Mouse (Mus musculus) spleen, embryonic (tissue): Measurements from ENCODE around the gene Tmem258.

Experiments
- CTCF ChIA-PET: fragments of 350-600 bp; sonication (Branson Sonifier 250); formaldehyde crosslinking; loops from one replicate; lab custom pipeline; 2022; lab: Charles Lee

Gene Tmem258

DNA sequence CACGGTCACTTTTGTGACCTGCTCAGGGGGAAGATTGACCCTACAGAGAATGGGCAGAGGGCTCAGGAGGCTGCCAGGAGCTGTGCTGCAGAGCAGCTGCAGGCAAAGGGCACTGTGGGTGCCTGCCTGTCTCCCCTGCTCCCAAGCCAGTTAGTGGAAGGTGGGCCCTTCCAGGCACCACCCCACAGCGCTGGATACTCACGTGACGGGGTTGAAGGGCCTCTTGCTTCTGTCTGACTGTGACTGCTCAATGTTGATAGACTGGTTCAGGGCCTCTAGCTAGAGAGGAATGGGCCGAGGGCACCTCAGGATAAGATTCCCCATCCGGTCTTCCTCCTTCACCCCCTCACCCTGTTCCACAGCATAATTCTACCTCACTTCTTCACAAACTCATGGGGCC, 15.8 kb downstream of the Tmem258 start:
- CTCF ChIA-PET, result no interaction called here

DNA sequence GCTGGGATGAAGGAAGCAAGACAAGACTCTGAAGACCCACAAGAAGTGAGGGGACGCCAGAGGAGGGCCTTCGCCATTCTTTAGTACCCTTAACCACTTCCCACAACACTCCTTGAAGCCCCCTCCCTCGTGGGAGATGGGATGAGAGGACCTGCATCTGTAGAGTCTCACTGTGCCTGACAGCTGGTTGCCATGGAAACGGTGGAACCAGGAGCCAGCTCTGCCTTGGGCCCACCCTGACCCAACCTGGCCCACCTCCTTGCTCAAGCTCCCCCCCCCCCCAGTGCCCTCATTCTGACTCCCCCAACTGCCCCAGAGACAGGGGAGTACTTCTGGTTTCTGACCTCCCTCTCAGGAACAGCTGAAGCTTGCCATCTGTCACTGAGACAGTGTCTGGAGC, 17.8 kb downstream of the Tmem258 start:
- CTCF ChIA-PET, result no interaction called here

DNA sequence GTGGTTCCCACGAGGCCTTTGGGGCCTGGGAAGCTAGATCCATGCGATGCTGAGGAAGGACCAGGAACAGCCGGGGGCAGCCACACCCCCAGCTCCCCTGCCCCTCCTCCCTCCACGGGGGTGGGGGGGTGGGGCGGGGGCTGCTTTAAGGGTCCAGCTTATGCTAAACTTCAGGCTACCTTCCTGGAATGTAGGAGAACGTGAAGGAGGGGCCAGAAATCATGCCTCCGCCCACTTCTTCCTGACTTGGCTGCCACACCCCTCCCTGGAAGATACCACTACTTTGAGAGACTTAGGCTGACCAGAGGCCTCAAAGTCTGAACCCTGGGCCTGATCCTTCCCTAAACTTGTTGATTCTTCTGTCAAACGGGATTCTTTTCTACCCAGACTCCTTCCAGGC, 18.8 kb downstream of the Tmem258 start:
- CTCF ChIA-PET, result no interaction called here

- CTCF ChIA-PET, result no interaction called here
These were observed 19.7 kb downstream of the Tmem258 start for GRCm38 (mm10) chr19:10223561-10223960.

GRCm38 (mm10) chr19:10224637-10225453, 21.0 kb downstream of the Tmem258 start:
- CTCF ChIA-PET, result no interaction called here

GRCm38 (mm10) chr19:10225767-10226166, 22.0 kb downstream of the Tmem258 start:
- CTCF ChIA-PET, result no interaction called here

GRCm38 (mm10) chr19:10231016-10231415, 27.2 kb downstream of the Tmem258 start:
- CTCF ChIA-PET, result no interaction called here

DNA sequence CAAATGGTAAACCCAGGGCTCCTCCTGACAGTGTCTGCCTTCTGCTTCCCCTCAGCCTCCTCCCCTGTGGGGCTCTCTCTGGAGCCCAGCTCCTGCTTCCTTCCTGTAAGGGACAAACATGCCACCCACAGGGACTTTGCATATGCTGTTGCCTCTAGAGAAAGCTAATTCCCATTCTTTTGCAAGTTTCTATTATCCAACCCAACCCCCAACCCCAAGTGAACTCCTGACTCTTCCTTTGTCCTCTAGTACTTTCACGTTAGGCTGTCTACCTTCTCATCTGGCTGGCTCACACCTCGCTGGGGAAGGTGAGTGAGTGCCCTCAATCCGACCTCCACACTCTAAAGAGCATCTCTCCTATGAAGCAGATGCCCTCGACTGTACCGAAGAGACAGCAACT, 28.1 kb downstream of the Tmem258 start:
- CTCF ChIA-PET, result no interaction called here

- CTCF ChIA-PET, result no interaction called here
These were observed 28.7 kb downstream of the Tmem258 start for GRCm38 (mm10) chr19:10232327-10233017.

GRCm38 (mm10) chr19:10235784-10236565, 32.2 kb downstream of the Tmem258 start:
- CTCF ChIA-PET, result no interaction called here

- CTCF ChIA-PET, result no interaction called here
These were observed 34.7 kb downstream of the Tmem258 start for GRCm38 (mm10) chr19:10238477-10238876.

GRCm38 (mm10) chr19:10239419-10239818, 35.6 kb downstream of the Tmem258 start:
- CTCF ChIA-PET, result no interaction called here

DNA sequence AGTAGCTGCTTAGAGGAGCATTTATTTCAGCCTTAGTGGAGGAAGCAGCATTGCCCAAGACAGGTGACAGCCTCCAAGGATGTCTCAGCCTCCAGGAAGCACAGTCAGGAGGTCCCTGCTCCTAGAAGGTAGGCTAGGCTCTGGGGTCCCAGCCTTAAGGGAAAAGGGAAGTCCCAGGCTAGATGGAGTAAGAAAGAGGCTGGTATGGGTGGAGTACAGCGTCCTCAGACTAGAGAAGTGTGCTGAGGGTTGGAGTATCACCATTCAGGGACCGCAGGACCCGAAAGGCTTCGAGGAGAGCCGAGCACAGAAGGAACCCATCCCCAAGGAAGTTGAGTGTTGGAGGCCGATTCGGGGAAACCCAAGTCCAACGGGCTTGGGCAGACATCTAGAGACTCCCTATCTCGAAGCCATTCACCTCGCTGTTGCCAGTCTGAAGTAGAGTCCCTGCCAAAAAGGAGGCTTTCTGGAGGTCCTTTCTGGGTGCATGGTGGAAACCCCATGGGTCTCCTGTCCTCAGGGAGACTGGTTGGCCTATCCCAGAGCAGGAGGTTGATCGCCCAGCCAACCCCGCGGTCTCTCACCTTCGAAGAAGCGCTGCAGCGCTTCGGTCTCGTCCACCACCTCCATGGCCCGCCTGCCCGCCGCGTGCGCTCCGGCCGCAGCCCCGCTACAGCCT, 36.3 kb downstream of the Tmem258 start:
- CTCF ChIA-PET, result no interaction called here

DNA sequence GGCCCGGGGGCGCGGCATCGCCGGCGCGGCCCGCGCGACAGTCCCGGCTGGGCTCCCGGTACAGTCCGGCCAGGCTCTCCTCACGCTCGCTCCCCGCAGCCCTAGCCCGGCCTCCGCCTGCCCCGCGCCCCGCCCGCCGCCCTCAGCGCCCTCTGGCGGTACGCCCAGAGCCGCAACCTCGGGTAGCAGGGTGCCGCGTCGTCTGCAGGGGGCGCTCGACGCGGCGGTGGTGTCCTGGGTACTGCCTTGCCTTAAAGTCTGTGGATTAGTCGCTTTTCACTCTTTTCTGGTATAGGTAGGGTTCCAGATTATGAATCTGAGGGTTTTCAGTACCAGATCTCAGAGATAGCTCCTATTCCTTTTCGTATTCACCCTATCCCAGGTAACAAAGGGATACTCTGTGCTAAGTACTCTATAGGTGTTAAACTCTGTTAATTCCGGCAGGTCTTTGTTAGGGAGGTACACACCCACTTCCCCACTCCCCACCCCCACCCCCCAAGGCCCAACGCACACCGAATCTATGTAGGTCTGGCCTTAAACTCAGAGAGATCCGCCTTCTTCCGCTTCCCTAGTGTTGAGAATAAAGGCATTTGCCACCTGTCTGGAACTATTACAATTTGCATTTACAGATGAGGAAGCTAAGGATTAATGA, 37.0 kb downstream of the Tmem258 start, which contains the start of gene Myrf:
Gene Myrf, minus strand, starts transcription at position 95 of the 652 bp plus-strand sequence.
- CTCF ChIA-PET, result interaction anchor here (0.6 kb wide), 1 partner anchor 100 kb away, joined by 7 read pairs; no protein-coding TSS in a partner anchor

DNA sequence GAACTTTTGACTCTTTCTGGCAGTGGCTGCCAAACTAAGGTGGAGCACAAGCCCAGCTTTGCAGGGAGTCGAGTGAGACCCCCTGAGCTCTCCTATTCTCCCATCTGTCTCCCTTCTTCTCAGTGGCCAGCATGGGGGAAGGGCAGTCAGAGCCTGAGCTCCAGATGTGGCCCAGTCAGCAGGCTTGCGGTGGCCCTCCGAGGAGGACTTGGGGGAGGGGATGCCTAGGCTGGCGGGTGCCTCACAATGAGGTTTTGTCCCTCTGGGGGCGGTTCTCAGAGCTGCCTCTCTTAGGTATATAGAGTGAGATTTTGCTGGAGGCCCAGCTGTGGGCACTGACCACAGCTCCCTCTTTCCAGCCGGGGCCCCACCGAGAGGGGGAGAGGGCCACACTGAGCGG, 39.1 kb downstream of the Tmem258 start:
- CTCF ChIA-PET, result interaction anchor here (0.7 to 1.0 kb wide), 2 partner anchors 17 to 243 kb away, joined by 3 to 5 read pairs; no protein-coding TSS in a partner anchor

GRCm38 (mm10) chr19:10244183-10244582, 40.4 kb downstream of the Tmem258 start:
- CTCF ChIA-PET, result interaction anchor here (1.0 kb wide), 1 partner anchor 244 kb away, joined by 3 read pairs; no protein-coding TSS in a partner anchor

GRCm38 (mm10) chr19:10247165-10247564, 43.4 kb downstream of the Tmem258 start:
- CTCF ChIA-PET, result no interaction called here

DNA sequence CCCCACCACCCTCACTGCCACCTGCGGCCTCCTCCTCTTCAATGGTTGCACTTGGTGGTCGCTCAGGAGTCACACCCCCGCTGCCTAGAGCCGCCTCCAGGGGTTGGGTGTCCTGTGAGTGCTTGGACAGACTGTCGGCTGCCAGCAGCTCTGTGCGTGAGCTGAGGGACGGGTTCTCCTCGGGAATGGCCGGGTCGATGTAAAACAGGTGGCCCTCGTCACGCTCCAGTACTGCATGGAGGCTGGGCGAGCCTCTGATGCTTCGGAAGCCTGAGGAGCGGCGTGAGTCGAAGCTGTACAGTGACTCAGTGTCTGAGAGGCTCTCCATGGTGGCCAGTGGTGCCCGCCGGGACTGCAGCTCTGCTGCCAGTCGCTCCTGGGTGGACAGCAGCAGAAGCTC, 44.3 kb downstream of the Tmem258 start:
- CTCF ChIA-PET, result no interaction called here
